Mouse (Mus musculus) ES-E14 (cell line): ENCODE measurements at regions not wholly inside any gene's neighbourhood (a gene's known extent, or its start where the extent isn't known, plus 50 kb on each side); places are given as distances from the start of the nearest gene placed in this dataset.

Experiments used
- MAFK ChIP-seq: IDR thresholded peaks from 2 replicates; pipeline ENCODE4 v1.6.1; 2014; ENCODE audit warnings: mild to moderate bottlenecking, low read depth, low read length, inconsistent platforms; ENCODE audit not compliant: insufficient read depth
- ZC3H11A ChIP-seq: IDR thresholded peaks from 2 replicates; pipeline ENCODE4 v1.6.1; 2012; ENCODE audit warnings: low read depth, mild to moderate bottlenecking, inconsistent platforms, low read length, borderline replicate concordance

DNA sequence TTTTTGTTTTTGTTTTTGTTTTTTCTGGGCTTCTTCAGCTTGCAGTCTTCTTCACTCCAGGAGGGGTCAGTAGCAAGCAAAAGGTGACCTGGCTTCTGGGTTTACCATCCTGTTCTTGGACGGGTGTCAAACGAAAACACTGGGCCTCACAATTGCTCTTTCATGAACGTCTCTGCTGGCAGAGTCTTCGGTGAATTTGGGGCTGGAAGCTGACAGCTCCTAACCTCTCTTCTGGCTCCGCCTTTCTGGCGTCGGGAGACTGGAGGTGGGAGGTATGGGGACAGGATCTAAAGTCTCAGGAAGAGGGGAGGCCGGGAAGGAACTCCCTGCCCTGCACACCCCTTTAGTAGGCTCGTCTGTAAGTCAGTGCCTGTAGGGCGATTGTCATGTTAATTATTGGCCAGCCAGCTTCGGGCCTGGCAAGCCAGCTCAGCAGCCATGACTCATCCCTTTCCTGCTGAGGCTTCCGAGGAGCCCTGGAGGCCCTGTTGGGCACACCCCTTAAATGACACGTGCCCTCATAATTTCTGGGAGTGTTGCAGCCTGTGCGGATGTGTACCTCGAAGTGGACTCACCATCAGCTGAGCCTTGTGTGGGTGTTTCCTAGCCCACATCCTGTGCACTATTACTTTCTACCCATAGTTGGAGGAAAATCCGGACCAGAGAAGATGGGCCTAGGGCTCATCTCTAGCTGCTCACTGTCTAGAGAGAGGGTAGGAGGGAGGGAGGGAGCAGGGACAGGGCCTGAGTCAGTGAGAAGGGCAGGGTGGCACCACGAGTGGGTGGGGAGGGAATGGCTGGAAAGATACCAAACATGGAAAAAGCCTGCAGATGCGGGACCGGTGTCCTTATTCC is 65.6 kb upstream of the Sertad2 start:
- peak; percentile 94 for TF ChIP-seq MAFK
- TF ChIP-seq ZC3H11A: no peak
